23 mouse cellular contexts compared by ENCODE assay signal in the genomic region with DNA sequence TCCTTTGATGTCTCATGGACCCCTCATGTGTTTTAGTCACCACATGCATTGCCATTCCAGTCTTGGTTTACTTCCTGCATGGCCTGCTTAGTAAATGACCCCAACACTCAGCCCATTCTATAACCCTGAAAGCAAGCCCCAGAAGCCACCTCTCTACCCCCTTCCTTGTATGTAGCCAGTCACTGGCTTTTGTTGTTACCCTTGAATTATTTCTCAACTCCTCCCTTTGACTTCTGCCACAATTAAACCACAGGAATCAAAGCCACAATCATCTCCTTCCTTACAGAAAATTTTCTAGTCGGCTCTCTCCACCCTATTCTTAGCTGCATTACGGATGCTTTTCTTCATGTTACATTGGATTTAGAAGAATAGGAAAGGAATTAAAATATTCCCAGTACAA.
DNase-seq lines count a peak whose midpoint lies in the region; ATAC-seq and TF ChIP-seq lines count a peak whose summit lies in the region.
"Had no signal": no experiment of that assay in that cellular context is flagged by ENCODE, and none has a peak within 500 bp of the region (broad histone marks: within the 10 kb centered on the region; RNA-seq: fewer than 3 reads in every experiment).

No protein-coding gene starts in this region.

- DNase-seq in 3T3-L1 (ENCODE audit: low read depth, low spot score) = peak; percentile 55
- DNase-seq in Patski (ENCODE audit: low read depth, low spot score) = no peak
- no peak for DNase-seq in left cerebral cortex, adult 18-20 months (ENCODE audit: low spot score in 2 of 2)
- no peak for DNase-seq in kidney, adult 18-20 months
- DNase-seq in adrenal gland, postnatal 25 days = no peak
- DNase-seq: adrenal gland, adult 8-10 months; B cell, adult 2 months; cerebellum, adult 11 months; cerebellum, adult 9-10 months; cerebellum, postnatal 25 days; gastrocnemius, postnatal 36 days; heart, adult 18-20 months; heart, postnatal 10 days; heart, postnatal 4 days had no signal

- TF ChIP-seq CTCF in Patski (IDR thresholded peaks at IDR 0.05) = no peak

- WGBS in midbrain, embryonic 16.5 days = 79% methylated on average over 2 of the region's 2 CpGs

- H3K9me3 ChIP-seq in midbrain, embryonic 16.5 days (replicated peaks; ENCODE audit: control insufficient read depth, low read length, poor library complexity, severe bottlenecking) = no peaks in the 10 kb centered on the region; the same call in 1 of the 2 replicates
- H3K9me3 ChIP-seq: embryonic facial prominence, embryonic 15.5 days; forebrain, embryonic 15.5 days; heart, embryonic 10.5 days had no signal

- no peak overlapping the region for H3K4me3 ChIP-seq in midbrain, embryonic 16.5 days (ENCODE audit: low read depth, low read length)
- H3K4me3 ChIP-seq: embryonic facial prominence, embryonic 15.5 days; forebrain, embryonic 15.5 days; heart, embryonic 10.5 days; hindbrain, embryonic 12.5 days had no signal

- H3K27ac ChIP-seq in midbrain, embryonic 16.5 days (ENCODE audit: low read length) = no peak overlapping the region
- H3K27ac ChIP-seq: embryonic facial prominence, embryonic 15.5 days; forebrain, embryonic 15.5 days; heart, embryonic 10.5 days; hindbrain, embryonic 12.5 days had no signal

- no peaks in the 10 kb centered on the region for H3K4me1 ChIP-seq in midbrain, embryonic 16.5 days (ENCODE audit: control insufficient read depth, insufficient read depth, low read length)
- H3K4me1 ChIP-seq: embryonic facial prominence, embryonic 15.5 days; forebrain, embryonic 15.5 days; heart, embryonic 10.5 days; hindbrain, embryonic 12.5 days had no signal

- ATAC-seq in Patski = peak; percentile 61
- ATAC-seq in granulocyte monocyte progenitor cell, adult 5-6 weeks (replicated peaks; ENCODE audit: poor library complexity, severe bottlenecking) = peak; percentile 56
- no peak for ATAC-seq in midbrain, embryonic 16.5 days
- ATAC-seq: forebrain, embryonic 15.5 days; hindbrain, embryonic 16.5 days; inflammation-experienced regulatory T-cells, adult 6 months had no signal

- no peak overlapping the region for H3K9ac ChIP-seq in midbrain, embryonic 16.5 days (ENCODE audit: low read depth, low read length)
- H3K9ac ChIP-seq: embryonic facial prominence, embryonic 15.5 days; forebrain, embryonic 15.5 days; hindbrain, embryonic 12.5 days had no signal

- no peaks in the 10 kb centered on the region for H3K27me3 ChIP-seq in Patski
- no peaks in the 10 kb centered on the region for H3K27me3 ChIP-seq in midbrain, embryonic 16.5 days (ENCODE audit: control insufficient read depth, insufficient read depth, low read depth, low read length)
- H3K27me3 ChIP-seq: CH12.LX; embryonic facial prominence, embryonic 15.5 days; forebrain, embryonic 15.5 days; hindbrain, embryonic 12.5 days had no signal

- no peaks in the 10 kb centered on the region for H3K36me3 ChIP-seq in midbrain, embryonic 16.5 days (ENCODE audit: control insufficient read depth, insufficient read depth, low read length)
- H3K36me3 ChIP-seq: embryonic facial prominence, embryonic 15.5 days; forebrain, embryonic 15.5 days; heart, embryonic 10.5 days; hindbrain, embryonic 12.5 days had no signal

- POLR2A ChIA-PET in Patski (lab: Charles Lee) = interaction anchor here (0.7 to 1.5 kb wide), 2 partner anchors 77 to 190 kb away, joined by 4 to 6 read pairs; no protein-coding TSS in a partner anchor

- CTCF ChIA-PET in Patski (lab: Charles Lee) = interaction anchor here (1.3 to 1.5 kb wide), 2 partner anchors 9 to 98 kb away, joined by 4 read pairs; no protein-coding TSS in a partner anchor

- H3K4me2 ChIP-seq in midbrain, embryonic 16.5 days (ENCODE audit: low read length) = no peak overlapping the region
- H3K4me2 ChIP-seq: embryonic facial prominence, embryonic 15.5 days; forebrain, embryonic 15.5 days; hindbrain, embryonic 12.5 days had no signal

- in situ Hi-C loops in Patski (cut with MboI; ENCODE audit: low pct_unique_long_range_greater_than_20kb) = loop anchor here (5.0 to 10.0 kb wide), 3 partner anchors 99 to 214 kb away; no protein-coding TSS in a partner anchor
